Mouse (Mus musculus) hematopoietic stem cell, adult 5-6 weeks (primary cell): Measurements from ENCODE around the gene Gimd1. TPM values are rescaled to one million over a fixed set of nuclear protein-coding genes. Genes with fewer than 3 reads are reported as not detected.

Source experiments
- ATAC-seq, 2 experiments: fragments of 125-278 bp in 1 of 2; replicated peaks in 1 of 2; 2 replicates each; pipeline ENCODE4 v1.8.0; 2016 to 2017; ENCODE audit warnings: inconsistent platforms in 2 of 2, mild to moderate bottlenecking in 2 of 2, moderate number of reproducible peaks in 2 of 2, low read depth in 1 of 2, moderate TSS enrichment in 1 of 2; ENCODE audit not compliant: low FRiP score in 2 of 2, poor library complexity in 2 of 2, severe bottlenecking in 2 of 2, insufficient read depth in 1 of 2, low TSS enrichment in 1 of 2
- total RNA-seq: library from RNA; stranded (forward); fragments of 172-1452, 232-1000 nt; gene quantifications from 2 replicates; pipeline ENCODE4 v1.2.3, GENCODE M21; 2017

The Gimd1 gene
- not detected in 2 replicates for total RNA-seq

- ATAC-seq: no peak
These were observed at the start of gene Gimd1 for GRCm38 (mm10) chr3:132629601-132630239. TSS of gene Gimd1 (plus strand) at chr3:132629820.

- ATAC-seq: no peak
These were observed 48.4 kb upstream of the Gimd1 start for GRCm38 (mm10) chr3:132581198-132581597.

GRCm38 (mm10) chr3:132582339-132582738 lies 47.3 kb upstream of the Gimd1 start:
- ATAC-seq: no peak

GRCm38 (mm10) chr3:132585122-132585972 lies 44.3 kb upstream of the Gimd1 start:
- no peak for ATAC-seq

GRCm38 (mm10) chr3:132588146-132588545 lies 41.5 kb upstream of the Gimd1 start:
- no peak for ATAC-seq

GRCm38 (mm10) chr3:132590010-132590409 lies 39.6 kb upstream of the Gimd1 start:
- ATAC-seq: no peak

- ATAC-seq: no peak
These were observed 39.0 kb upstream of the Gimd1 start for GRCm38 (mm10) chr3:132590604-132591003.

- ATAC-seq: no peak
These were observed 879 bp upstream of the Gimd1 start for GRCm38 (mm10) chr3:132628741-132629140.

GRCm38 (mm10) chr3:132633261-132633660 lies 3.6 kb downstream of the Gimd1 start:
- no peak for ATAC-seq

- no peak for ATAC-seq
These were observed 7.5 kb downstream of the Gimd1 start for GRCm38 (mm10) chr3:132637080-132637479.

- no peak for ATAC-seq
These were observed 14.5 kb downstream of the Gimd1 start for GRCm38 (mm10) chr3:132644071-132644470.

- ATAC-seq: no peak
These were observed 17.2 kb downstream of the Gimd1 start for GRCm38 (mm10) chr3:132646814-132647213.

- ATAC-seq: no peak
These were observed 19.7 kb downstream of the Gimd1 start for GRCm38 (mm10) chr3:132649368-132649767.

GRCm38 (mm10) chr3:132650191-132650590 lies 20.6 kb downstream of the Gimd1 start:
- no peak for ATAC-seq

- no peak for ATAC-seq
These were observed 22.2 kb downstream of the Gimd1 start for GRCm38 (mm10) chr3:132651776-132652175.

GRCm38 (mm10) chr3:132653959-132654358 lies 24.3 kb downstream of the Gimd1 start:
- ATAC-seq: no peak

GRCm38 (mm10) chr3:132655955-132656354 lies 26.3 kb downstream of the Gimd1 start:
- ATAC-seq: no peak

- no peak for ATAC-seq
These were observed 47.9 kb downstream of the Gimd1 start for GRCm38 (mm10) chr3:132677494-132677893.
